ENCODE assay signal across 14 mouse cellular contexts in the genomic region with DNA sequence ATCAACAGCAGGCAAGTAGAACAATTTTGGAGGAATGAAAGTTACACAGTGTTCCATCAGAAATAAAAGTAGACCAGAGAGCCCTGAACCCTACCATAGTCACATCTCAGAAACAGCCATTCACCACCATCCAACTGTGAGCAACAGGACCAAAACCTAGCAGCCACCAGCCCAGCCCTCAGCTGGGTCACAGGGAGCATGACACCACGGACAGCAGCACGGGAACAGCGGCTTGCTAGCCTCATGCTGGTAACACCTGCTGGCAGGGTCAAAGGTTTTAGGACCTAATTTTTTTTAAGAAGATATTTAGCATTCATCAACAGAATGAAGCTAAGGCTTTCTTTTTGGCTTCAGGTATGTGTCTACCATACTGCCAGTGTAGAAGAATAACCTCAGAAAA.
"Had no signal": no experiment of that assay in that cellular context is flagged by ENCODE, and none has a peak within 500 bp of the region (broad histone marks: within the 10 kb centered on the region; RNA-seq: fewer than 3 reads in every experiment).

No protein-coding gene starts in this region.

- DNase-seq: lung, adult 18-20 months; lung, embryonic 14.5 days; lung, postnatal 10 days; lung, postnatal 4 days; right cerebral cortex, postnatal 14 days; thymus, adult 2 months; thymus, postnatal 25 days; thymus, postnatal 4 days had no signal

- H3K4me2 ChIP-seq: lung, embryonic 14.5 days; midbrain, embryonic 13.5 days; midbrain, embryonic 15.5 days; neural tube, embryonic 12.5 days; stomach, embryonic 15.5 days had no signal

- H3K36me3 ChIP-seq: midbrain, embryonic 15.5 days had no signal

- H3K27me3 ChIP-seq: midbrain, embryonic 13.5 days; midbrain, embryonic 15.5 days; neural tube, embryonic 12.5 days; stomach, embryonic 15.5 days had no signal

- H3K4me1 ChIP-seq: midbrain, embryonic 10.5 days; midbrain, embryonic 15.5 days; neural tube, embryonic 12.5 days; stomach, embryonic 15.5 days had no signal

- ATAC-seq: midbrain, embryonic 13.5 days; midbrain, embryonic 15.5 days had no signal

- H3K4me3 ChIP-seq: midbrain, embryonic 10.5 days; midbrain, embryonic 13.5 days; midbrain, embryonic 15.5 days; neural tube, embryonic 12.5 days; stomach, embryonic 15.5 days had no signal

- H3K27ac ChIP-seq: midbrain, embryonic 10.5 days; midbrain, embryonic 13.5 days; midbrain, embryonic 15.5 days; neural tube, embryonic 12.5 days; stomach, embryonic 15.5 days; stomach, postnatal 0 days had no signal

- H3K9me3 ChIP-seq: midbrain, embryonic 15.5 days; neural tube, embryonic 12.5 days; stomach, embryonic 15.5 days had no signal

- H3K9ac ChIP-seq: lung, embryonic 14.5 days; midbrain, embryonic 13.5 days; midbrain, embryonic 15.5 days; neural tube, embryonic 12.5 days; stomach, embryonic 15.5 days had no signal
